Mouse (Mus musculus): ENCODE data around the gene Scaper.

Gene Scaper

GRCm38 (mm10) chr9:55598594-55598993 is 339.3 kb downstream of the Scaper start:
- no peak for DNase-seq

GRCm38 (mm10) chr9:55586141-55586540 is 351.8 kb downstream of the Scaper start:
- DNase-seq = peak in 1 of 2 experiments; percentile 12

- no peak for DNase-seq
Measured at GRCm38 (mm10) chr9:55581414-55581813, 356.5 kb downstream of the Scaper start.

GRCm38 (mm10) chr9:55576571-55576970 is 361.3 kb downstream of the Scaper start:
- no peak for DNase-seq

GRCm38 (mm10) chr9:55571071-55571470 is 366.8 kb downstream of the Scaper start:
- DNase-seq = no peak

GRCm38 (mm10) chr9:55568466-55569159 is 369.3 kb downstream of the Scaper start:
- no peak for DNase-seq

GRCm38 (mm10) chr9:55560960-55561359 is 377.0 kb downstream of the Scaper start:
- no peak for DNase-seq

- no peak for DNase-seq
Measured at GRCm38 (mm10) chr9:55554986-55555385, 382.9 kb downstream of the Scaper start.

- no peak for DNase-seq
Measured at GRCm38 (mm10) chr9:55549302-55549890, 388.5 kb downstream of the Scaper start.

GRCm38 (mm10) chr9:55548871-55549270 is 389.0 kb downstream of the Scaper start:
- DNase-seq = no peak

GRCm38 (mm10) chr9:55546176-55547010 is 391.5 kb downstream of the Scaper start:
- peak in 1 of 2 experiments; percentile 14 for DNase-seq

GRCm38 (mm10) chr9:55545556-55546175 is 392.3 kb downstream of the Scaper start:
- DNase-seq = peak in 1 of 2 experiments; percentile 14

- peak; percentile 19 to 52 for DNase-seq
Measured at GRCm38 (mm10) chr9:55544861-55545555, 392.9 kb downstream of the Scaper start.

GRCm38 (mm10) chr9:55543703-55544401 is 394.1 kb downstream of the Scaper start:
- DNase-seq = peak; percentile 27 to 66

- no peak for DNase-seq
Measured at GRCm38 (mm10) chr9:55543336-55543702, 394.6 kb downstream of the Scaper start.

GRCm38 (mm10) chr9:55542366-55543325 is 395.3 kb downstream of the Scaper start:
- DNase-seq = peak in 1 of 2 experiments; percentile 11

- DNase-seq = peak; percentile 21 to 39
Measured at GRCm38 (mm10) chr9:55541681-55542365, 396.1 kb downstream of the Scaper start.

GRCm38 (mm10) chr9:55540888-55541287 is 397.0 kb downstream of the Scaper start:
- DNase-seq = peak in 1 of 2 experiments; percentile 25

GRCm38 (mm10) chr9:55540391-55540770 is 397.5 kb downstream of the Scaper start:
- DNase-seq = peak in 1 of 2 experiments; percentile 30
